In the genomic region with DNA sequence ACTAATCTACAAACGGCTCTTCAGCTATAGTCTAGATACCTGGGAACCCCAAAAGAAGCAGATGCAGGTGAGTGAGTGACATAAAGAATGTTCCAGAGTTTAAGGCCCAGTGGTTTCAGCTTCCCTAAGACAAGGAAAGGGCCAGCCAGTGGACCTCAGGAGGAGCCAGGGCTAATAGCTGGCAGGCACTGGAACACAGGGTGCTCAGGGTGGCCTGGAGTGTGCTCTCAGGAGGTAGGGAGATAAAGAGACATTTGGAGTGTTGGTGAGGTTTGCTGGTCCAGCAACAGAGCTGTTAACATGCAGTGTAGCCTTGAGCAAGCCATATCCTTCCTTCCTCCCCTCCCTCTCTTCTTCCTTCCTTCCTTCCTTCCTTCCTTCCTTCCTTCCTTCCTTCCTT, we compare ENCODE assay signal across 17 mouse cellular contexts.
DNase-seq lines count a peak whose midpoint lies in the region; ATAC-seq and TF ChIP-seq lines count a peak whose summit lies in the region.
"Had no signal": no experiment of that assay in that cellular context is flagged by ENCODE, and none has a peak within 500 bp of the region (broad histone marks: within the 10 kb centered on the region; RNA-seq: fewer than 3 reads in every experiment).

No protein-coding gene starts in this region.

- H3K4me3 ChIP-seq in heart, embryonic 14.5 days (ENCODE audit: control insufficient read depth in 1 of 2, insufficient read depth in 1 of 2, low read depth in 1 of 2, low read length in 2 of 2) = no peak overlapping the region
- H3K4me3 ChIP-seq in stomach, embryonic 15.5 days (replicated peaks) = no peak overlapping the region
- no peak overlapping the region for H3K4me3 ChIP-seq in stomach, postnatal 0 days (ENCODE audit: low read depth, low read length)
- no peak overlapping the region for H3K4me3 ChIP-seq in limb, embryonic 12.5 days (replicated peaks)
- H3K4me3 ChIP-seq: heart, embryonic 15.5 days; limb, embryonic 13.5 days; midbrain, embryonic 15.5 days had no signal

- peaks cover 63 to 79% of the 10 kb centered on the region in 2 experiments for H3K4me1 ChIP-seq in heart, embryonic 14.5 days (ENCODE audit: control insufficient read depth in 2 of 2, insufficient read depth in 2 of 2, low read length in 2 of 2)
- peaks cover 41% of the 10 kb centered on the region for H3K4me1 ChIP-seq in stomach, embryonic 15.5 days
- peaks cover 21% of the 10 kb centered on the region for H3K4me1 ChIP-seq in stomach, postnatal 0 days (replicated peaks; ENCODE audit: control insufficient read depth, insufficient read depth)
- peaks cover 61% of the 10 kb centered on the region for H3K4me1 ChIP-seq in limb, embryonic 12.5 days (replicated peaks)

- intact Hi-C loops in heart, postnatal 14 days (cut with DNase I) = no loop called here

- H3K4me2 ChIP-seq in heart, embryonic 14.5 days (ENCODE audit: low read length) = no peak overlapping the region
- no peak overlapping the region for H3K4me2 ChIP-seq in stomach, embryonic 15.5 days
- H3K4me2 ChIP-seq in stomach, postnatal 0 days (replicated peaks; ENCODE audit: low read depth) = no peak overlapping the region
- no peak overlapping the region for H3K4me2 ChIP-seq in limb, embryonic 12.5 days
- H3K4me2 ChIP-seq: heart, embryonic 15.5 days; hindbrain, embryonic 14.5 days; limb, embryonic 13.5 days; midbrain, embryonic 15.5 days had no signal

- no peaks in the 10 kb centered on the region for H3K9me3 ChIP-seq in heart, embryonic 14.5 days (ENCODE audit: control insufficient read depth, low read length)
- H3K9me3 ChIP-seq in stomach, embryonic 15.5 days = no peaks in the 10 kb centered on the region
- no peaks in the 10 kb centered on the region for H3K9me3 ChIP-seq in stomach, postnatal 0 days (ENCODE audit: control insufficient read depth, low read length)
- no peaks in the 10 kb centered on the region for H3K9me3 ChIP-seq in limb, embryonic 12.5 days
- H3K9me3 ChIP-seq: G1E; heart, embryonic 15.5 days; limb, embryonic 13.5 days; midbrain, embryonic 15.5 days had no signal

- H3K27ac ChIP-seq in heart, embryonic 14.5 days (replicated peaks in 1 of 2; ENCODE audit: control insufficient read depth in 1 of 2, insufficient read depth in 1 of 2, low read depth in 2 of 2, low read length in 2 of 2) = peak overlapping the region; percentile 18 to 55; a peak in 2 of 4 replicates
- H3K27ac ChIP-seq in stomach, embryonic 15.5 days = 0 out of 2 replicates have a peak overlapping the region, but pooled peaks have one; percentile 33
- H3K27ac ChIP-seq in stomach, postnatal 0 days (replicated peaks) = no peak overlapping the region; the same call in 1 of the 2 replicates
- peak overlapping the region; percentile 13; the same call in 1 of the 2 replicates for H3K27ac ChIP-seq in limb, embryonic 12.5 days
- H3K27ac ChIP-seq: hindbrain, embryonic 14.5 days; midbrain, embryonic 15.5 days had no signal

- no peak for DNase-seq in heart, postnatal 14 days
- no peak for DNase-seq in stomach, postnatal 0 days (ENCODE audit: low spot score)
- DNase-seq in spleen, postnatal 14 days (ENCODE audit: low spot score in 2 of 2) = no peak
- no peak for DNase-seq in layer of hippocampus, adult 8-10 months (ENCODE audit: low spot score in 2 of 2)
- DNase-seq: adrenal gland, adult 2 months; cerebellum, adult 18-20 months; right cerebral cortex, postnatal 25 days; thymus, adult 18-20 months had no signal

- H3K27me3 ChIP-seq in heart, embryonic 14.5 days (ENCODE audit: control insufficient read depth, insufficient read depth, low read length) = no peaks in the 10 kb centered on the region
- H3K27me3 ChIP-seq in stomach, embryonic 15.5 days (replicated peaks) = no peaks in the 10 kb centered on the region
- H3K27me3 ChIP-seq in stomach, postnatal 0 days (ENCODE audit: control insufficient read depth, insufficient read depth, low read length) = no peaks in the 10 kb centered on the region
- no peaks in the 10 kb centered on the region for H3K27me3 ChIP-seq in limb, embryonic 12.5 days
- H3K27me3 ChIP-seq: heart, embryonic 15.5 days; limb, embryonic 13.5 days; midbrain, embryonic 15.5 days had no signal

- H3K36me3 ChIP-seq in heart, embryonic 14.5 days (ENCODE audit: control insufficient read depth, insufficient read depth, low read length) = peaks cover 29% of the 10 kb centered on the region
- H3K36me3 ChIP-seq in stomach, embryonic 15.5 days = 0 out of 2 replicates have a peak, but pooled peaks cover 9% of the 10 kb centered on the region
- peaks cover 4% of the 10 kb centered on the region; the same call in 1 of the 2 replicates for H3K36me3 ChIP-seq in stomach, postnatal 0 days (ENCODE audit: control insufficient read depth, insufficient read depth, low read length)
- peaks cover 48% of the 10 kb centered on the region for H3K36me3 ChIP-seq in limb, embryonic 12.5 days
- H3K36me3 ChIP-seq: G1E; heart, embryonic 15.5 days; midbrain, embryonic 15.5 days had no signal

- TF ChIP-seq CTCF in stomach, postnatal 0 days (IDR thresholded peaks at IDR 0.05; ENCODE audit: low read depth) = no peak

- WGBS in heart, embryonic 14.5 days = 79% methylated on average over 1 of the region's 1 CpGs
- 87% methylated on average over 1 of the region's 1 CpGs for WGBS in stomach, embryonic 15.5 days
- WGBS in stomach, postnatal 0 days = 89% methylated on average over 1 of the region's 1 CpGs
- 77% methylated on average over 1 of the region's 1 CpGs for WGBS in limb, embryonic 12.5 days

- no peak for TF ChIP-seq EP300 in stomach, postnatal 0 days (optimal IDR thresholded peaks at IDR 0.05)

- no peak for ATAC-seq in heart, embryonic 14.5 days (ENCODE audit: insufficient number of reproducible peaks, insufficient read depth, low FRiP score, low read depth)
- ATAC-seq in stomach, embryonic 15.5 days (ENCODE audit: insufficient read depth, low FRiP score, low read depth) = no peak
- ATAC-seq in stomach, postnatal 0 days (ENCODE audit: low FRiP score, low TSS enrichment) = no peak
- no peak for ATAC-seq in limb, embryonic 12.5 days (ENCODE audit: insufficient number of reproducible peaks, insufficient read depth, low FRiP score, low TSS enrichment, low read depth)
- ATAC-seq: forebrain, embryonic 16.5 days; midbrain, embryonic 15.5 days had no signal

- 0 out of 2 replicates have a peak overlapping the region, but pooled peaks have one; percentile 8 for H3K9ac ChIP-seq in heart, embryonic 14.5 days (ENCODE audit: low read length)
- H3K9ac ChIP-seq in stomach, embryonic 15.5 days = no peak overlapping the region
- no peak overlapping the region for H3K9ac ChIP-seq in stomach, postnatal 0 days (ENCODE audit: low read length)
- no peak overlapping the region for H3K9ac ChIP-seq in limb, embryonic 12.5 days (replicated peaks)
- H3K9ac ChIP-seq: hindbrain, embryonic 14.5 days; midbrain, embryonic 15.5 days had no signal
